Mouse (Mus musculus) kidney, adult 8-10 months (tissue): ENCODE data around the gene St6galnac4.

Experiments used
- DNase-seq, 2 experiments: peaks; one replicate each; pipeline ENCODE4 v3.0.0; 2022

Gene St6galnac4

DNA sequence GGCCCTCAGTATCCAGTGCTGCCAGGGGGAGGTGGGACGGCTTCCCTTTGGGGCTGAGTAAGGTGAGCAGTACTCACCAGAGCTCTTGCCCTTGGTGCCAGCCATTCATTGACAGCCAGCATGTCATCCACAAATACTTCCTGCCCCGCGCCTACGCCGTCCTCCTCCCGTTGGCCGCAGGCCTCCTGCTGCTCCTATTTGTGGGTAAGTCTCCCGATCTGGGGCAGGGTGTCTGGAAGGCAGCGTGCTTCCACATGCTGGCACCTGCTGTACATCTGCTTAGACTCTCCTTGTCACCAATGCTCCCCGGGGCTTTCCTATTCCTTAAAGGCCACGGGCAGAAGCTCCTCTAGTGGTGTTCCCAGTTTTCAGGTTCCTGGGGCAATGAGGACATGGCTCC lies 14.7 kb upstream of the St6galnac4 start:
- DNase-seq: no peak

DNA sequence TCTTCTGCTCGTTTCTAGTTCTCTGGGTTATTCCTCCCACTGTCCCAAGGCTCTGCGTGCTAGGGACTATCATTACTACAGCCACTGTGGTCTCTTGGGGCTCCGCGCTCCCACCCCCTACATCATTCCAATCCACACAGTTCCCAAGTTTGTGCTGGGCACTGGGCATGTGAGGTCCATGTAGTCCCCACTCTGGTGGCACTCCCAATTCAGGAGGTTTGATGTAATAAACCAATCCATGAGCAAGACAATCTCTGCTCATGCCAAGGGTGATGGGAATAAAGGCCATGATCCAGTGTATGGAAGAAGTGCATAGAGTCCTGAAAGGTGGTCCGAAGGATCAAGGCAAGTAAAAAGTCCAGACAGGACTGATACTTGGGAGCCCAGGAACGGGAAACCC lies 12.4 kb upstream of the St6galnac4 start, which contains the start of gene Pip5kl1:
Pip5kl1 (plus strand) TSS at position 301 of the 400 bp plus-strand sequence.
- no peak for DNase-seq

DNA sequence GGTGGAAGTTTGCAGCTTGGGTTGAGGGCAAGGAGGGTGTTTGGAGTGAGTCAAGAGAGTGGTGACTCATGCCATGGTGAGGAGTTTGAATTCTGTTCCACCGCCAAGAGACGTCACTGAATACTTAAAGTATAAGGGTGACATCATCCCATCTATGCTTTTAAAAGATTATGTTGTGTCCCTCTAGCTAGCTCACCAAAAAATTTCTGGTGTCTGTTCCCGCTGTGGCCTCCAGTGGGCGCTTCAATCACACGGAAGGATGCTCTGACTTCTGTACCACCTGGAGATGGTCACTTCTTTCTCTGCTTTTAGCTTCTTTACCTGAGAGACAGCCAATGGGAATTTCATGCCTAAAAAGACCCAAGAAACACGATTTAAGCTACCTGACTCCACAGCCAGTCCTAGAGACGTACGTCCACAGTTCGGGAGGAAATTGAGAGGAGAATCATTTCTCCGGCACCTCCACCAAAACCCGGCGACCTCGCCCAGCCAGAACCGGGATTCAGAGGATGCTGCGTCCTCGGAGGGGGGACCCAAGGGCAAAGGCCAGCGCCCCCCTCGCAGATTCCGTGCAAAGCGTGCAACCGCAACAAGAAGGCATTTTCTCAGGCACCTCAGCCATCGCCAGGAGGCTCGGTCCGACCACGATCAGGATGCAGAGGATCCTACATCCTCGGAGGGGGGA lies 11.9 kb upstream of the St6galnac4 start:
- peak in 1 of 2 experiments; percentile 58 for DNase-seq

GRCm38 (mm10) chr2:32575586-32576160 lies 11.2 kb upstream of the St6galnac4 start, which contains the start of gene 9430097D07Rik:
Gene 9430097D07Rik, minus strand, starts transcription at chr2:32575684.
- DNase-seq: no peak

GRCm38 (mm10) chr2:32576532-32576931 lies 10.4 kb upstream of the St6galnac4 start:
- no peak for DNase-seq

DNA sequence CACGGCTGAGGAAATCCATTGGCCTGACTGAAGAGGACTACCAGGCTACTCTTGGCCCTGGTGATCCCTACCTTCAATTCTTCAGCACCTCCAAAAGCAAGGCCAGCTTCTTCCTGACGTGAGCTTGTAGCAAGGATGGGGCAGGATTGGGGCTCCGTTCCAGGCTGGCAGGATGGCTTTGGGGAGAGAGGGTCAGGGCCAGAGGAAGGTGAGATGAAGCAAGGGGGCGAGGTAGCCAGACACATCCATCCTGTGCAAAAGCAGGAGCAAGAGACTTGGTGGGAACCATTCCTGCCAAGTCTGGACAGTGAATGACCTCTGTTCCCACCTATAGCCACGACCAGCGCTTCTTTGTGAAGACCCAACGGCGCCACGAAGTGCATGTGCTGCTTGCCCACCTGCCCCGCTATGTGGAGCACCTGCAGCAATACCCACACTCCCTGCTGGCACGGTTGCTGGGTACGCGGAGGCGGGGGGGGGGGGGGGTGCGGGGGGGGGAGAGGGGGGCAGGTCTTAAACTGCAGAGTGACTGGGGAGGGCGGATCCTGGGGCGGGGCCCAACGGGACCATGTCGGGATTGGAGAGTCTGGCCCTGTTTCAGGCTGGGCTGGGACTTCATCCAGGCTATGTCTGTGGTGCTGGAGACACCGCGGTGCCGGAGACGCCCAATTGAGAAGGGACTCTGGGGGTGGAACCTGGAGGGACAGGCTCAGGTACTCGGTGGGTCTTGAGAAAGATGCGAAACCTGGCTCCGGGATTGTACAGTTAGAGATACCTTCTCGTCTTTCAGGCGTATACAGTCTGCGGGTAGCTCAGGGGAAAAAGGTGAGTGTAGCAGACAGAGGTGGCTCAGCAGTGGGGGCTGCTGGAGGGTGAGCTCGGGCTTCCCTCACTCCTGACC lies 8.5 kb upstream of the St6galnac4 start:
- DNase-seq: peak; percentile 26 to 54

- peak in 1 of 2 experiments; percentile 32 for DNase-seq
Observed at GRCm38 (mm10) chr2:32581450-32582095, 5.3 kb upstream of the St6galnac4 start.

DNA sequence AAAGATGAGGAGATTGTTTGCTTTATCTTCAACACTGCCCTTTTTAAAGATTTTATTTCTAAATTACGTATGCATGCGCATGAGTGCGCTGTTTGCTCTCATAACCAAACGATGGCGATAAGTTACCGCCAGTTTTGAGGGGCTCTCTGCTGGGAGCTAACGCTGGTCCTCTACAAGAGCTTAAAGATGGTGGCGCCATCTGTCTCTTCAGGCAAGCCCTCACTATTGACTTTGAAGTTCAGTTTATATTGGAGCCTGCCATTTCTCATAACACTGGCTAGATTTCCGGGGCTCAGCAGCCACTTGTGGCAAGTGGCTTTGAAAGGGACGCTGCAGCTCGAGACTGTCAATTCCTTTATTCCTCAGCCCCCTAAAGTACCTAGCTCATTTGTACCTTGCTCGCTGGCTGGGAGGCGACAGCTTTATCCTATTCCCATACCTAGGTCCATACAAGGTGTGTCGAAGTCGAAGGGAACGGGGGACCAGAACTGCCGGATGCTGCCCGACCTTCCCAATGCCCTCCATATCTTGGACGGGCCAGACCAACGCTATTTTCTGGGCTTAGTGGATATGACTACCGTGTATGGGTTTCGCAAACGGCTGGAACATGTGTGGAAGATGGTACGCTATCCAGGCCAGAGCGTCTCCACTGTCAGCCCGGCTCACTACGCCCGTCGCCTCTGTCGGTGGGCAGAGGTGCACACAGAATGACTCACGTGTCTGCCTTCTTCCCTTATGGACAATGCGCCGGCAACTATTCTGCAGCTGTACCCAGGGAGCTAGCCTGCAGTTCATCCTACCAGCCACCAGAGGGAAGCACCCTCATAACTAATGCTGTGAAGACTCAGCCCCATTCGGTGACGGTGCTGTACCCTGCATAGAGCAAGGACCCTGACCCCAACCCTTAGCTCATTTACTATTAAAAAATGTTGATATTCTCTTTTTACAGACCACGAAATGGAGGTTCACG lies 3.8 kb upstream of the St6galnac4 start:
- DNase-seq: peak; percentile 73 to 84

- DNase-seq: no peak
Observed at GRCm38 (mm10) chr2:32585149-32585714, 1.7 kb upstream of the St6galnac4 start.

DNA sequence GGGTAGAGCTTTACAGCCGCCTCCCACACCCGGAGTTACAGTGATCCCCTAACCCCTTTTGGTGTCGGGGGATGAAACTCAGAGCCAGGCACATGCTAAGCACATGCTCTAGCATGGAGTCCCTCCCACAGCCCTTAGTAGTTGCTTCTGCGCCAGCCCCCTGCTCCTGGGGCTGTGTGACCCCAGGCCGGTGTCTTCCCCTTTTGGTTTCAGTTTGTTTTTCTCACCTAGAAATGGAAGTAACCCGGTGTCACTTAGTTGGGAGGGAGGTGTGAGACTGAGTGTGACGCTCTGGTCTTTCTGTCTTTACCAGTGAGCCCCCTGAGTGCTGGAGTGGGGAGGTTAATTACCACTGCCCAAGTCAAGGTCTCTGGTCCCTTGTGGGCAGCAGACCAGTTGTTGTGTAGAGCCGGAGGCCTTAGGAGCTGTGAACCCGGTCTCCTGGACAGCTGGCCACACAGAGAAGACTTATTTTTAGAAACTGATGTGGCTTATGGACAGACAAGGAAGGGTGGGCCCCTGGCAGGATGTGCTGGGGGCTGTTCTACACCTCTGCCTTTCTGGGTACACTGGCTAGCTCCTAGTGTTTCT lies 931 bp downstream of the St6galnac4 start:
- DNase-seq: no peak

GRCm38 (mm10) chr2:32589213-32589795 lies 2.4 kb downstream of the St6galnac4 start:
- peak in 1 of 2 experiments; percentile 34 for DNase-seq

GRCm38 (mm10) chr2:32590224-32590623 lies 3.3 kb downstream of the St6galnac4 start:
- no peak for DNase-seq

DNA sequence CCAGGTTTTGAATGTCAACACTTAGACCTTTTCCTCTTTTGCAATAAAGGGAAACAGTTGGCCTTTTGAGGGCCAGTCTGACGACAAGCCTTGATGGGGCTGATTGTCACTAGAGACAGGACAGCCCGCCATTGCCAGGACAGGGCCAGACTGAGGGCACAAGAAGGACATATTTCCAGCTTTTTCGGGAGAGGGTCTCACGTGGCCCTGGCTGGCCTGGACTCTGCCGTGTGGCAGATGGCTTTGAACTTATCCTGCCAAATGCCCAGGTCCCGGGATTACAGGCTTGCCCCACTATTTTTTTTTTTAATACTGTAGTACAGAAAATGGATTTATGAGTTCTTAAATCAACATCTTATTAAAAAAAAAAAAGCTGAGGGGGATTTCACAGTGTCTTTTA lies 4.4 kb downstream of the St6galnac4 start:
- DNase-seq: no peak

DNA sequence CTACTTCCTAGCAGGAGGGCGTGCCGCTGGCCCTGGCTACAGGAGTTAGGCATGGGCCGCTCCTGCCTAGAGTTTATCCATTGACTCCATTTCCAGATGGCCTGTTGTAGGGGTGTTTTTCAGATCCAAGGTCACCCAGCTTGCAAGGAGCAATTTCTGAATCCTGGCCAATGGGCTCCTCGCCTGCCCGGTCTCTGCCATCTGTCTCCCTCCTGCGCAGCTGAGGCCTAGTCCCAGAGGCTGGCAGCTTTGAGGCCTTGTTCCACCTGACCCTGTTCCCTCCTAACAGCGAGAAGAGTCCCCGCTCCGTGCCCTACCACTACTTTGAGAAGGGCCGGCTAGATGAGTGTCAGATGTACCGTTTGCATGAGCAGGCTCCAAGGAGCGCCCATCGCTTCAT lies 9.8 kb downstream of the St6galnac4 start:
- no peak for DNase-seq

DNA sequence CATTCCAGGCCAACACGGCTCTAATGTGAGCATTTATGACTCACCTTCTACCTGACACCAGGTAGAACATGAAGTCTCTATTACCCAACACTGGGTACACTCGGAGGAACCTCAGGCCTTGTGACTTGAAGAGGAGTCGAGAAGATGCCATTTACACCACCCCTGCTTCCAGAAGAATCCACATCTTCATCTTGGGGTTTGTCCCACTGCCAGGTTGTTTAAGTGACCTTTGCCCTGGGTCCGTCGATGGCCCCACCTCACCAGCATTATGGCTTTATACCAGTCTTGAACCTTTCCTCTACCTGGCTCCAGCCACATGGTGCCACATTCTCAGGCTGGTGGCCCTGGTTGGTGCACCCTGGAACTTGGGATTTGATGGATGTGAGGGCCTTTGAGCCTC lies 10.4 kb downstream of the St6galnac4 start:
- DNase-seq: no peak

DNA sequence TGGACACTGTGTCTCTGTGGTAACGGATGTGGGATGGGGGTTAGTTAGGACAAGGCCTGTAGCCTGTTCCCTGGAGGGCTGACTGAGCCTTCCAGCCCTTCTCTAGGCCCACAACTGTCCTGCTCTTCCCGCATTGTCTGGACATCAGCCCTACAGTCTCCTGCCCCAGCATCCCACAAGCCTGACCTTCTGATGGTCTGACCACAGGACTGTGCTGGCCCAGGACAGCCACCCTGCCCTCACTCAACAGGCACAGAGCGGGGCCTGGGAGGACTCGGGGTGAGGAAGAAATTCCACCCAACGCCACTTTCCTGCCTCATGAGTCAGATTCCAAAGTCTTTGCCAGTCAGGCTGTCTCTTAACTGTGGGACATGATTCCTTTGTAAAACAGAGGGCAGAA lies 10.8 kb downstream of the St6galnac4 start:
- DNase-seq: no peak

- DNase-seq: no peak
Observed at GRCm38 (mm10) chr2:32598506-32598905, 11.6 kb downstream of the St6galnac4 start.

GRCm38 (mm10) chr2:32599409-32599808 lies 12.5 kb downstream of the St6galnac4 start, which contains the start of gene St6galnac6:
Gene St6galnac6, plus strand, starts transcription at chr2:32599709.
- DNase-seq: no peak

- DNase-seq: no peak
Observed at GRCm38 (mm10) chr2:32601417-32602065, 14.6 kb downstream of the St6galnac4 start.

GRCm38 (mm10) chr2:32602600-32603054 lies 15.7 kb downstream of the St6galnac4 start:
- peak; percentile 78 to 93 for DNase-seq
